Mouse (Mus musculus) ovary, postnatal 14 days (tissue): Measurements from ENCODE around the gene Ppp1r37.

Experiments
- DNase-seq: peaks from one replicate; pipeline ENCODE4 v3.0.0; 2022; ENCODE audit warnings: low spot score

Ppp1r37 gene

DNA sequence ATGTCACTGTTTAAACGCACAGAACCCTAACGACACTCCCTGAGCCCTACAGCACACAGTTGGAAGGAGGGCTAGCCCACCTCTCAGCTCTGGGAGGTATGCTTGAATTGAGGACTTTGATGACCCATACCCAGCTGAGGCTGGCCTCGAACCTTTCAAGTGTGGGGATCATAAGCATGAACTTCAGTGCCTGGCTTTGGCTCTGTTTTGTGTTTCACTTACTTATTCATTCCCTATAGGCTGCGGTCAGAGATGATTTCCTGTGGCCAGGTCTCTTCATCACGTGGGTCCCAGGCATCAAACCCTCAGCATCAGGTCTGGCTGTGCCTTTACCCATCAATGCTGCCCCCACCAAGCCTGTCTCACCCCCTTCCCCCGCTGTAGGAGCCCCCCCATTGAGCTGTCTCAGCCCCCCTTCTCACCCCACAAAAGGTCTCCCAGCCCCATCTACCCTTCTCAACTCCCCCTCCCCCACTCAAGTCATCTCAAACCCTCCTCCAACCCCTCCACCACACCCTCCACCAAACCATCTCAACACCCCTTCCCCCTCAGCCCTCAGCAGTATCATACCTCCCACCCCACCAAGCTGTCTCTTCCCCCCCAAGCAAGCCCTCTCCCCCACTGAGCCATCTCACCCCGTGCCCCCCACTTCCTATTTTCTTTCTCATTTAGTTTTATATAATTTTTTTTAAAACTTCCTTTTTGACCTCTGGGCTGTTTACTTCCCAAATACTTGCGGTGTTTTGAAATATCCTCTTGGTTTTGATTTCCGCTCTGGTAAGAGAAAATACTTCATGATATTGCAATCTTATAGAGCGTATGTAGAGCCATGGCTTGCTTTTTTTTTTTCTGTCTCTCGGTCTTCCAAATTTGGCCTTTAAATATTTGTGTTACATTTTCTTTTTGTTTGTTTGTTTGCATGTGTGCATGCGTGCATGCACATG lies 62.2 kb downstream of the Ppp1r37 start:
- no peak for DNase-seq

DNA sequence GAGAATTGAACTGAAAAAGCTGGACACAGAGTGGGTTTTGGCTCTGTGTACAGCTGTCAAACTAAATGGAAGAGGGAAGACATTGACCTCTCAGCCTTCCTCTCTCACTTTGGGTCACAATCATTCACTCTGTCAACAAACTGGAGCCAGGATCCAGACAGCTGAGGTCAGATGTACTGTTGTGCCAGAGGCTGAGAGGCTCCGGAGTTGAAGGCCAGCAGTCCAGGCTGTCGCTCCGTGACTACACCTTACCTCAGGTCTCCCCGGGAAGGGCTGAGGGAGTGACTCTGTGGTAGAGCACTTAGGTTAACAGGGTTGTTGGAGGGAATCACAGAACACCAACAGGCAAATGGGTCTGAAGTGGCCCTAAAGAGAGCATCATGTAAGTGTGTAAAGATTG lies 64.5 kb downstream of the Ppp1r37 start:
- no peak for DNase-seq

DNA sequence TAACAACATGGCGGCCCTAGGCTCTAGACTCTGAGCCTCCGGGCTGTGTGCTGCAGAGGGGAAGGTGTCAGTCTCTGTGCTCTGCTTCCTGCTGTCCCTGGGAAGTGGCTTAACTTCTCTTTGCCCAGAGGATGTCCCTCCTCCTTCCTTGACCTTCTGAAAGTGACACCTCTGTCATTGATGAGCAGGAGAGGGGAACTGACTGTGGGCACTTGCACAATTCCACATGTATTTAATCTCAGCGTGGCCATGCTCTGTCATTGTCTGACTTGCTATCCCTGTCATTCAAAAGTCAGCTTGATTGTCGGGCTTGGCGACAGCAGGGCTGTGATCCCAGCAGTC lies 66.7 kb downstream of the Ppp1r37 start:
- no peak for DNase-seq

DNA sequence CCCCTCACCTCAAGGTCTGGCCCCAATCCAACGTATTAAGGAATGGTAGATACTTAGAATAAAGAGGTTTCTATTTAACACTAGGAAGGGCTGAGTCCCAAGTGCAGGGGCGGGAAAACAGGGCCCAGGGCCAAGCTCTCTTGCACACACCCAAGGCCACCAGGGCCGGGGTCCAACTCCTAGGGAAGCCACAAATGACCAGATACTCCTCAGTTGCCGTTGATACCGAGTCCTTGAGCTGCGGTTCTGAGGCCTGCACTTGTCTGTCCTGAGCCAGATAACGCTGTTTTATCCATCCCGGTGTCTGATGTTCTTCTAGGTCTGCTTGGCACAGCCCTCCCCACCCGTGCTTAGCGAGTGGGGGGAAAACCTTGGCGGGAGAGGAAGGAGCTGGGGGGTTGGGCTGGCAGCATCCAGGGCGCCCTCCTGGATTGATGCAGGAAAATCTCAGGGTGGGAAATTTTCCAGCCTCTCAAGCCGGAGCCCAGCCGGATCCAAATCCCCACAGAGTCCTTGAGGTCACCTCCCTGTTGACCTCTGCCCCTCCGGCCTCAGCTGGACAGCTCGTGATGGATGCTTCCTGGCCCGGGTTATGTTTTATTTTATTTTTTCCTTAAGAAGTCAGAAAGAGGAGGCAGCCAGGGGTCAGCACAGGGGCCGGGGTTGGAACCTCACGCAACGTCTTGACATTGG lies 67.2 kb downstream of the Ppp1r37 start:
- DNase-seq, result peak; percentile 54

DNA sequence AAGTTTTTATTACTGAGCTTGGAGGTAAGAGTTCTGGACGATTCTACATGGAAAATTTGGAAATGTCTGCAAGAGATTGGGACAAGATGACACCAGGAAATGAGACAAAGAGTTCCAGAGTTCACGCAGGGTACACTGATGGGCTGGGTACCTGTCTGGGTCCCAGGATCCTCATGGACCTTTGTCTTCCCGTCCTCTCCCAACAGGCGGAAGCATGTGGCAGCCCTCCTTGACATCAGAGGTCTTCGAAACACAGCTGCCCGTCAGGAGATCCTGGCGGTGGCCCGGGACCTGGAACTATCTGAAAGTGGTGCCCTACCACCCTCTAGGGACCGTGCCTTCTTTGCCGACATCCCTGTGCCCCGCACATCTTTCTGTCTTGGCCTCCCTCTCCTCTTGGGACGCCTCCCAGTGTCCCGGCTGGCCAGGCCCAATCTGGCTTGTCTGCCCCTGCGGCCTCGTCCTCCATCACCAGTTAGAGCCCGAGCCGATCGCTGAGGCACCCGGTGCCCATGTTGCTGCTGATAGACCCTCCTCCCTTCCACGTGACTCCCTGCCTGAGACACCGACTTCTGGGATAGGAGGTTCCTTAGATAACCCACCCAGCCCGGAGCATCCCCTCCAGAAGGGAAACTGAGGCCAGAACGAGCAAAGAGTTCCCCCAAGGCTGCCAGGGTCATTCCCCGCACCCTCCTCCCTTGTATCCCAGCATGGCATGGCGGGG lies 68.0 kb downstream of the Ppp1r37 start:
- DNase-seq, result no peak

DNA sequence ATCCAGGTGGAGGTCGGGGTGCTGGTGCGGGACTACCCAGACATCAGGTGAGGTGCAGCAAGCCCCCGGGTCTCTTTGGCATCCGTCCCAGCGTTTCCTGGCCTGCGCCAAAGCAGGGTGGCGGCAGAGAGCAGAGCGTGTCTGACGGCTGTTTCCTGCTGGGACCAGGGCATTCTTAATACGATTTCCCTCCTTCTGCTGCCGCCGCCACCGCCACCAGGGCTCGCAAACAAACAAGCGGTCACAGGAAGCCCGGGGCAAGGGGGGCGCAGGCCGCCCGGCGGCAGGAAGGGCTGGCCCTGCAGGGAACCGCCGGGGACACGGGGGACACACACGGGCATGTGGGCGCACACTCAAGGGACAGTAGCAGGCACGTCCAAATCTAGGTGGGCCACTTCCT lies 71.1 kb downstream of the Ppp1r37 start:
- no peak for DNase-seq

DNA sequence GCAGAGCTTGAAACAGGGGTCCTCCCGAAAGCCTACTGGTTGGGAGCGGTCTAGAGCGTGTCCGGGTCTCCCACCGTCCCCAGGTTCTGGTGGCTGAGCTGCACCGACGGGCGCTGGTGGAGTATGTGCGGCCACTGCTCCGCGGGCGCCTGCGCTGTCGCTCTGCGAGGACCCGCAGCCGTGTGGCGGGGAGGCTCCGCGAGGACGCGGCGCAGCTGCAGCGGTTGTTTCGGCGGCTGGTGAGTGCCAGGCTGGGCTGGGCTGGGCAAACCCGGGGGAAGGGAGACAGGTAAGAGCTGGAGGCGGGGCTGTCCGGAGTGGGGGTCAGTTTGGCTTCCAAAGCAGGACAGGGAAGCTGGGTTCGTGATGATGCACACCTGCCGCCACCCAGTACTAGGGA lies 73.4 kb downstream of the Ppp1r37 start:
- no peak for DNase-seq

DNA sequence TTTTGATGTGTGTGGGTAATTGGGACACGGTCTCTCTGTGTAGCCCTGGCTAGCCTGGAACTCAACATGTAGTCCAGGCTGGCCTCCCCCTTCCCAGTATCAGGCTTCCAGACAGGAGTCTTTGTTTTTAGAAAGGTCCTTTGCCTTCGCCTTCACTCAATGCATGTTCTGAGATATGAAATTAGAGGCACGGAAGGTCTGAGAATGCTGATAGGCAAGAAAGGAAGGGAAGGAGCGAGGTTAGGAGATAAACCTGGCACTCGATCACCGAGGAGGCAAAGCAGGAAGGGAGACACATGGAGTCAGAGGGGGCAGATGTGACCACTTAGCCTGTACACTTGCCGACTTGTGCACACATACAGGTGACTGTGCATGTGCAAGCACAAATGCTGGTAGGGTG lies 76.3 kb downstream of the Ppp1r37 start:
- DNase-seq, result no peak

DNA sequence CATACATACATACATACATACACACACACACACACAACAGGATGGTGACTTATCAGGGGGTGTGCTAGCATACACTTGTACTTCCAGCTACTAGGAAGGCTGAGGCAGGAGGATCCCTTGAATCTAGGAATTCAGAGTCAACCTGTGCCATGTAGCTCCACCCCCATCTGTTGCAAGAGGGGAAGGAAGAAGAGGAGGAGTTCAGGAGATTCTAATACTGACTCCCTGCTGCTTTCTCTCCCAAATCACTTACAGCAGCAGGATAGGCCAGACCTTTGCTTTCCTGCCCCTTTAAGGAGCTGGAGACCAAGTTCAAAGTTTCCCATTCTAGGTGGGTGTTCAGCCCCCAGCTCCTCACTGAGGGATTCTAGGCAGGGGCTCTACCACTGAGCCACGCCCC lies 77.4 kb downstream of the Ppp1r37 start:
- DNase-seq, result no peak

DNA sequence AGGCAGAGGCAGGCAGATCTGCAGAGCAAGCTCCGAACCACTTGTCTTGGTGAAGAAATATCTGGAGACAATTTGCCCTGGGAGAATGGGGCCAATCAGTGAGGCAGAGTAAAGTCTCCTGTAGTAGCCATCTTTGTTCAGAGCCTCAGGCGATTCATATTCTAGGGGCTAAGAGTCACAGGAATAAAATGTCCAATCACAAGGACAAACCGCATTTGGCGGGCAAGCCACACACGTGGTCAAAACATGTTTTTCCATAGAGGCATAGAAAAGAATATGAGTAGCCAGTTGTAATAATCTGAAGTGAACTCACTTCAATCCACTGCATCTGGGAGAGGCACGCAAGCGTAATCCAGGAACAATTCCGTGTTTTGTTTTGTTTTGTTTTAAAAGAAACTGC lies 79.6 kb downstream of the Ppp1r37 start:
- no peak for DNase-seq
